Mouse (Mus musculus): ENCODE data around the gene Smok3c.
"Not testable (repeated sequence)": the region's sequence is repeated elsewhere in the genome, so short reads cannot be mapped to it uniquely, and the experiment has no call there.

- not testable (repeated sequence) for TF ChIP-seq POLR2A (IDR thresholded peaks at IDR 0.05; ENCODE audit: low read depth, low read length); CTCF (IDR thresholded peaks at IDR 0.05; ENCODE audit: borderline replicate concordance, insufficient read depth, low read length)
These were observed 33.4 kb upstream of the Smok3c start for GRCm38 (mm10) chr5:138019577-138019976.
